Mouse (Mus musculus) layer of hippocampus, adult 9-10 months (tissue): ENCODE measurements around the gene Nfia.

Experiments used
- DNase-seq: peaks from one replicate; pipeline ENCODE4 v3.0.0; 2022; ENCODE audit warnings: low spot score

Nfia gene

GRCm38 (mm10) chr4:97839406-97840101, 67.0 kb downstream of the Nfia start:
- no peak for DNase-seq

- no peak for DNase-seq
These were observed 67.9 kb downstream of the Nfia start for GRCm38 (mm10) chr4:97840227-97841062.

GRCm38 (mm10) chr4:97841063-97841595, 68.6 kb downstream of the Nfia start:
- DNase-seq = no peak

GRCm38 (mm10) chr4:97841745-97842144, 69.2 kb downstream of the Nfia start:
- DNase-seq = no peak

GRCm38 (mm10) chr4:97843981-97844690, 71.6 kb downstream of the Nfia start:
- no peak for DNase-seq

GRCm38 (mm10) chr4:97844899-97845298, 72.4 kb downstream of the Nfia start:
- DNase-seq = no peak

- DNase-seq = no peak
These were observed 75.1 kb downstream of the Nfia start for GRCm38 (mm10) chr4:97847653-97848052.

- no peak for DNase-seq
These were observed 78.5 kb downstream of the Nfia start for GRCm38 (mm10) chr4:97850991-97851390.

GRCm38 (mm10) chr4:97851698-97852097, 79.2 kb downstream of the Nfia start:
- no peak for DNase-seq

GRCm38 (mm10) chr4:97852626-97853025, 80.1 kb downstream of the Nfia start:
- DNase-seq = no peak

- no peak for DNase-seq
These were observed 82.2 kb downstream of the Nfia start for GRCm38 (mm10) chr4:97854779-97855178.

GRCm38 (mm10) chr4:97855712-97856420, 83.3 kb downstream of the Nfia start:
- DNase-seq = no peak

- DNase-seq = no peak
These were observed 85.0 kb downstream of the Nfia start for GRCm38 (mm10) chr4:97857549-97857948.

- no peak for DNase-seq
These were observed 86.9 kb downstream of the Nfia start for GRCm38 (mm10) chr4:97859431-97859830.

GRCm38 (mm10) chr4:97860376-97860775, 87.8 kb downstream of the Nfia start:
- no peak for DNase-seq

GRCm38 (mm10) chr4:97860791-97861344, 88.3 kb downstream of the Nfia start:
- no peak for DNase-seq

- no peak for DNase-seq
These were observed 89.8 kb downstream of the Nfia start for GRCm38 (mm10) chr4:97862379-97862778.

GRCm38 (mm10) chr4:97864276-97864675, 91.7 kb downstream of the Nfia start:
- no peak for DNase-seq

- no peak for DNase-seq
These were observed 92.9 kb downstream of the Nfia start for GRCm38 (mm10) chr4:97865410-97865953.

GRCm38 (mm10) chr4:97866463-97866862, 93.9 kb downstream of the Nfia start:
- no peak for DNase-seq

GRCm38 (mm10) chr4:97868307-97868937, 95.9 kb downstream of the Nfia start:
- no peak for DNase-seq
